Mouse (Mus musculus): ENCODE measurements at regions not wholly inside any gene's neighbourhood (a gene's known extent, or its start where the extent isn't known, plus 50 kb on each side); places are given as distances from the start of the nearest gene placed in this dataset.

- no peak for TF ChIP-seq POLR2A (IDR thresholded peaks at IDR 0.05; ENCODE audit: borderline replicate concordance, insufficient read depth, low read length)
- no peak for TF ChIP-seq CTCF (IDR thresholded peaks at IDR 0.05; ENCODE audit: borderline replicate concordance, insufficient read depth, low read depth, low read length)
These were observed 215.6 kb upstream of the Stxbp5 start for GRCm38 (mm10) chr10:10116442-10116841.

All from cerebellum, adult 2 months (tissue).